In genomic region chr12:116567170-116567569, GRCm38 (mm10) we compare ENCODE assay signal across 2 mouse cellular contexts.
TF ChIP-seq lines count a peak whose summit lies in the region.

No protein-coding gene starts in this region.

TF ChIP-seq in CH12.LX, 34 proteins besides CTCF, POLR2A, EP300 and RAD21 (continued from another document):
- TF ChIP-seq POLR2AphosphoS2 (IDR thresholded peaks at IDR 0.05; ENCODE audit: low read depth, low read length) (no peak), ELF1 (IDR thresholded peaks at IDR 0.05; ENCODE audit: low read depth, low read length) (no peak), ZNF384 (IDR thresholded peaks at IDR 0.05; ENCODE audit: low read depth, low read length) (no peak), E2F4 (IDR thresholded peaks at IDR 0.05; ENCODE audit: insufficient replicate concordance, low read depth, low read length) (no peak), USF2 (conservative IDR thresholded peaks at IDR 0.05; ENCODE audit: low read depth, low read length) (no peak), CHD1 (IDR thresholded peaks at IDR 0.05; ENCODE audit: low read depth, low read length) (no peak), PAX5 (IDR thresholded peaks at IDR 0.05; ENCODE audit: low read length) (no peak), ETS1 (conservative IDR thresholded peaks at IDR 0.05; ENCODE audit: low read depth, low read length) (no peak), JUN (IDR thresholded peaks at IDR 0.05; ENCODE audit: insufficient read depth, low read depth, low read length) (no peak), ZMIZ1 (IDR thresholded peaks at IDR 0.05; ENCODE audit: low read depth, low read length) (no peak), SMC3 (IDR thresholded peaks at IDR 0.05; ENCODE audit: low read depth, low read length) (no peak), MAX (IDR thresholded peaks at IDR 0.05; ENCODE audit: low read length) (no peak), HCFC1 (IDR thresholded peaks at IDR 0.05; ENCODE audit: low read depth, low read length) (no peak), JUND (conservative IDR thresholded peaks at IDR 0.05; ENCODE audit: low read depth, low read length) (no peak)
TF ChIP-seq in CH12.LX: peak in this region for 0.

TF ChIP-seq in MEL, 35 proteins besides CTCF, POLR2A, EP300 and RAD21 (continued from another document):
- peak; percentile 32; the same call in 1 of the 2 replicates for TF ChIP-seq MAX (IDR thresholded peaks at IDR 0.05; ENCODE audit: low read length)
- no peak for TF ChIP-seq MEF2A (IDR thresholded peaks at IDR 0.05; ENCODE audit: extremely low read depth, insufficient replicate concordance, low read depth, low read length, poor library complexity, severe bottlenecking)
- TF ChIP-seq JUND (IDR thresholded peaks at IDR 0.05; ENCODE audit: low read depth, low read length) = no peak
- TF ChIP-seq POLR2AphosphoS5 (IDR thresholded peaks at IDR 0.05; ENCODE audit: borderline replicate concordance, low read depth, low read length) = peak; percentile 91; the same call in 1 of the 2 replicates
TF ChIP-seq in MEL: peak in this region for 2.
